Mouse (Mus musculus) fibroblast of lung, adult 2 months (primary cell): ENCODE data around the gene Krtap4-16.
"Not testable (repeated sequence)": the region's sequence is repeated elsewhere in the genome, so short reads cannot be mapped to it uniquely, and the experiment has no call there.

ENCODE experiments used
- DNase-seq: peaks from one replicate; pipeline ENCODE4 v3.0.0-alpha.2; 2011; ENCODE audit warnings: low read depth

The Krtap4-16 gene

GRCm38 (mm10) chr11:99851508-99851907 is at the start of gene Krtap4-16:
Gene Krtap4-16 (minus strand): TSS chr11:99851608.
- DNase-seq = no peak

- DNase-seq = not testable (repeated sequence)
Observed at GRCm38 (mm10) chr11:99878887-99879286, 27.5 kb upstream of the Krtap4-16 start, which contains the start of gene Gm11567. Gene Gm11567 (plus strand): TSS chr11:99879187.

GRCm38 (mm10) chr11:99873089-99873488 is 21.7 kb upstream of the Krtap4-16 start, which contains the start of gene Krtap9-1:
Gene Krtap9-1 (plus strand): TSS chr11:99873389.
- DNase-seq = not testable (repeated sequence)

- not testable (repeated sequence) for DNase-seq
Observed at GRCm38 (mm10) chr11:99864176-99864575, 12.8 kb upstream of the Krtap4-16 start, which contains the start of gene Gm11559. Gene Gm11559 (plus strand): TSS chr11:99864476.

GRCm38 (mm10) chr11:99858761-99859160 is 7.4 kb upstream of the Krtap4-16 start:
- DNase-seq = no peak

- DNase-seq = no peak
Observed at GRCm38 (mm10) chr11:99857617-99858016, 6.2 kb upstream of the Krtap4-16 start, which contains the start of gene Gm11568. Gene Gm11568 (plus strand): TSS chr11:99857917.

GRCm38 (mm10) chr11:99854121-99854520 is 2.7 kb upstream of the Krtap4-16 start:
- no peak for DNase-seq

- DNase-seq = no peak
Observed at GRCm38 (mm10) chr11:99846746-99847145, 4.7 kb downstream of the Krtap4-16 start.

GRCm38 (mm10) chr11:99842185-99842584 is 9.2 kb downstream of the Krtap4-16 start:
- no peak for DNase-seq

GRCm38 (mm10) chr11:99837966-99838365 is 13.4 kb downstream of the Krtap4-16 start, which contains the start of gene 2300003K06Rik:
Gene 2300003K06Rik (minus strand): TSS chr11:99838066.
- DNase-seq = no peak

- DNase-seq = not testable (repeated sequence)
Observed at GRCm38 (mm10) chr11:99815566-99815965, 35.8 kb downstream of the Krtap4-16 start, which contains the start of gene Gm11564. Gene Gm11564 (minus strand): TSS chr11:99815666.

- not testable (repeated sequence) for DNase-seq
Observed at GRCm38 (mm10) chr11:99809792-99810191, 41.6 kb downstream of the Krtap4-16 start, which contains the start of gene Krtap4-13. Gene Krtap4-13 (minus strand): TSS chr11:99809892.

GRCm38 (mm10) chr11:99804346-99804745 is 47.1 kb downstream of the Krtap4-16 start, which contains the start of gene Gm11554:
Gene Gm11554 (minus strand): TSS chr11:99804446.
- DNase-seq = not testable (repeated sequence)
